Mouse (Mus musculus) urinary bladder, postnatal 4 days (tissue): Measurements from ENCODE around the gene Brd3.

ENCODE experiments used
- DNase-seq, 2 experiments: peaks; one replicate each; pipeline ENCODE4 v3.0.0; 2021 to 2022; ENCODE audit warnings: low spot score in 2 of 2

Gene Brd3

GRCm38 (mm10) chr2:27471170-27471584 is 36.3 kb downstream of the Brd3 start:
- no peak for DNase-seq

- DNase-seq = no peak
Observed at GRCm38 (mm10) chr2:27470535-27470934, 36.9 kb downstream of the Brd3 start.

- no peak for DNase-seq
Observed at GRCm38 (mm10) chr2:27469991-27470355, 37.5 kb downstream of the Brd3 start.

GRCm38 (mm10) chr2:27469292-27469990 is 38.0 kb downstream of the Brd3 start:
- DNase-seq = no peak

GRCm38 (mm10) chr2:27462901-27463300 is 44.6 kb downstream of the Brd3 start:
- no peak for DNase-seq

DNA sequence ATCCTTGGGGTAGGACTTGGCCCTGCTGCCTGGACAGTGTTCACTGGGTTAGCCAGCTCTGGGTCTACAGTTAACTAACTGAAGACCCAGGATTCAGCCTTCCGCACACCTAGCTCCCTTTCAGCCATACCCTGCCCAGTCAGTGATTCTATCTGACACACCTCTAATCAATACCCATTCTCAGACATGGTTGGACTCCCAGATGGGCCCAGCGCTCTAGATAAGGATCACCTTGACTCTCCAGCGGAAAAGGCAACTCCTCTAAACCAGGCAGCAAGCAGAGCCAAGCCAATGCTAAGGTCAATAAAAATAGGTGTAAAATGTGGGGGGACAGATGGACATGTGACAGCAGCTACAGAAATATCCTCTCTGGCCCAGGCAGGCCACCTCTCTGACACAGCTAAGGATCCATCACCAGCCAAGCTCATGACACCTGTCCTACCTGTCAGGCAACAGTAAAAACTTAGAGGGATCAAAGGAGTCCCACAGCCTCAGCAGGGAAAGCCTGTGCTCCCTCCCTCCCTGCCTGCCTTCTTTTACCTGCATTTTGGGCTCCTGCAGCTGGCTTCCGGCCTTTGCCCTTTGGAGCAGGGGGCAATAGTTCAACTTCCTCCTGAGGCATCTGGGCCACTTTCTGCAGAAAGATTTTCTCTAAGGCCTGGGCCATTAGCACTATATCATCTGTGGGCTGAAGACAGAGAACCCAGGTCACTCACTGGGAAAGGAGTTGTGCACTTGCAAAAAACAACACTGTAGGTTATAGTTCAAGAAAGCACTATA is 45.4 kb downstream of the Brd3 start:
- DNase-seq = no peak

DNA sequence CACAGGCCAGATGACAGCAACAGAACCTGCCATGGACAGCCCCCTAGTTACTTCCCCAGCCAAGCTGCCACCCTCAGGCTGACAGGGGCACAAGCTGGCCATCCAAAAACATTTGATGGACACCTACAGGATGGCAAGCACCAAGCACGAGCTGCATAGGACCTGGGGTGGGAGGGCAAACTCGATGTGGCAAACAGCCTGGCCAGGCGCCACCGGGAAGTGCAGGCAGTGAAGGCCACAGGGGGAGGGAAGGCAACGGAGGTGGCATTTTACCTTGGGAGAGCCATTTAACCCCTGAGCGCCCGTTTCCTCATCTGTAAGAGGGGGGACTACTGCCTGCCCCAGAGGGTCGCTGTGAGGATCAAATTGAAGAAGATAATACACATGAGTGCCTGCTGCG is 46.8 kb downstream of the Brd3 start:
- no peak for DNase-seq

- DNase-seq = no peak
Observed at GRCm38 (mm10) chr2:27460163-27460562, 47.3 kb downstream of the Brd3 start.

DNA sequence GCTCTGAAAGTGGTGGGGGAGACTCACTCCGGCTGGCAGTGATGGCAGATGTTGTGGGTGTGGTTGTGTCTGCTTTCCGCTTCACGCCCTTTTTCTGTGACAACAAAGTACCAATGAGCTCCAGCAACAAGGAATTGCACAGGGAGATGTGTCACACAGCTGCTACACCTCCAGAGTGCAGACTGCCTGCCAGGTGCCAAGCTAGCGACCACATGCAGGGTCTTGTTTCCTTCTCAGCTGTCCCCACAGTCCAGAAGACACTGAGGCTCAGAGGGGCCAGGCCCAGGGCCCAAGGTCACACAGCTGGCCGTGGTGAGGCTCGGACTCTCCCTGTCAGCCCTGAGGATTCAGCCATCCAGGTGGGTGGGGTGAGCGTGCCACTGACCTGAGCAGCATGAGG is 47.7 kb downstream of the Brd3 start:
- DNase-seq = no peak

DNA sequence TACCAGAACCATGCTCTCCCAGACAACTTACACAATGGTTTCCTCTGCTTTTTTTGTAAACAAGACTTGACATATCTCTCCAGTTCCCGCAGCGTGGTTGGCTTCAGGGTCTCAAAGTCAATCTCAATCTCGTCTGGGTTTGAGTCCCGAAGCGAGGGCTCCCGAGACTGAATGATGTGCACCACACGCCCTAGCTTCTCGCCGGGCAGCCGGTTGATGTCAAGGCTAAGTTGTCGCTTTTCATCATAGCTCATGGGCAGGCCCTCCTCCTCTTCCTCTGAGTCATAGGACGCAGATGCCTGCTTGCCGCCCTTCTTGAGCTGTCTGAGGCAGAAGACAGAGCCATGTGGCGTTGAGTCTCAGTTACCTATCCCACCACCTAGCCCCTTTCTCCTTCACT is 57.2 kb downstream of the Brd3 start:
- no peak for DNase-seq

DNA sequence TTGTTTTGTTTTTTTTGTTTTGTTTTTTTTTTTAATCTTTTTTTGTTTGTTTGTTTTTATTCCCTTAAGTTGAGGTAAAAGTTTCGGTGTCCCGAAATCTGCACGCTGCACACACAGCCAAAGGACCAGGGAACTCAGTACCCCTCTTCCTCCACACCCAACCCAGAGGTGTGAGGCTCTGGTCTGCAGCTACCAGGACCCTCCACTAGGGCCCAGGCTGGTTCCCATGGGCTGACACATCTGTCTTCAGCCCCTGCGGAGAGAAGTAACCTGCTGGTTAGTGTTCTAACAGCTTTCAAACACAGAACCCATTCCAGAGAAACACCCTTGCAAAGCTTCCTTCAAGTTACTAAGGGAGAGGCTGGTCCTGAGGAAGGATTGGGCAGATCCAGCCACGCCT is 59.7 kb downstream of the Brd3 start:
- no peak for DNase-seq

- DNase-seq = no peak
Observed at GRCm38 (mm10) chr2:27446812-27447211, 60.6 kb downstream of the Brd3 start.

DNA sequence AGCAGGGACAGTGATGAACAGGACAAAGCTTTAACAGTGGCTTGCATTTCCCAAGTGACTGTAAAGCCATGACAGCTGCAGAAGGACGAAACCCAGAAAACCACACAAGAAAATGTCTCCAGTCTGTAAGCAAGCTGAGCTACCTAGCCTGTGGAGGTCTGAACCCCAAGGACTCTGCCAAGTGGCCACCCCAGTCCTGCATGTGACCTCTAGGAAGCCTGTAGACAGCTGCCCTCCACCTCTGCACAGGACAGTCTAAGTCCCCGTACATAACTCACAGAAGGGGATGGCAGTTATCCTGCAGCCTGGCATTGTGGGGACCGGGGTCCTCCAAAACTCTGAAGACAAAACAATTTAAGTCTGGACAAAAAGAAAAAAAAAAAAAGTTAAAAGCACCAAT is 61.6 kb downstream of the Brd3 start:
- no peak for DNase-seq

GRCm38 (mm10) chr2:27443450-27443708 is 64.1 kb downstream of the Brd3 start:
- no peak for DNase-seq

DNA sequence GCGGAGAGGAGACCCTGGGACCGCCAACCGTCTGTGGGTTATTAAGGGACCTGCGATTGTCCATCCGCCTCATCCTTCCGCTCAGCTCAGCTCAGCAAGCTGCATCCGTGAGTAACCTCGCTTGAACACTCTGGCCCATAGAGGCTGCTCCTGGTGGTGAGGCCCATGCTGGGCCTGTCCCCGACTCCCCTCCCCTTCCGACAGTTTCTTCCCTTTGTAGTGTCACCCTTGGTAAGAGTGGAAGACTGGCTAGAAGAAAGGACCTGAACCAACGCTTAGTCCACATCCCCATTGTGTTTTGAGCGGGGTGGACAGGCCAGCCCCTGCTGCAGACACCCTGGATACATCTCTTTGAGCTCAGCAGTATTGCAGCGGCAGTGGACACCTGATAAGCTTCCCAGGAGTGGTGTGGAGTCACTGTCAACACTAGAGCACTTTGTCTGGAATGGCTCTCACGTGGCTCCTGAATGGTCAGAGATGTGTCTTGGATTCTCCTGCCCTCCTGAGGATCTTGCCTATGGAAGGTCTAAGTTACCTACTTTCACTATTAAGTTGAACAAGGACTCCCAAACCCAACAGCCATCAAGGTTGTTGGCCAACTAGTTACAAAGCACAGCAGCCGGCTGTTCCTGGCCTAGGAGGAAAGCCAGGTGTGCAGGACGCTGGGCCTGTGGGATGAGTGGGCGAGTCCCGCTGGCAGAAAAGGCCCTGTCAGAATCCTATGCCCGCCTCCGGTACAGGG is 64.6 kb downstream of the Brd3 start:
- DNase-seq = no peak

DNA sequence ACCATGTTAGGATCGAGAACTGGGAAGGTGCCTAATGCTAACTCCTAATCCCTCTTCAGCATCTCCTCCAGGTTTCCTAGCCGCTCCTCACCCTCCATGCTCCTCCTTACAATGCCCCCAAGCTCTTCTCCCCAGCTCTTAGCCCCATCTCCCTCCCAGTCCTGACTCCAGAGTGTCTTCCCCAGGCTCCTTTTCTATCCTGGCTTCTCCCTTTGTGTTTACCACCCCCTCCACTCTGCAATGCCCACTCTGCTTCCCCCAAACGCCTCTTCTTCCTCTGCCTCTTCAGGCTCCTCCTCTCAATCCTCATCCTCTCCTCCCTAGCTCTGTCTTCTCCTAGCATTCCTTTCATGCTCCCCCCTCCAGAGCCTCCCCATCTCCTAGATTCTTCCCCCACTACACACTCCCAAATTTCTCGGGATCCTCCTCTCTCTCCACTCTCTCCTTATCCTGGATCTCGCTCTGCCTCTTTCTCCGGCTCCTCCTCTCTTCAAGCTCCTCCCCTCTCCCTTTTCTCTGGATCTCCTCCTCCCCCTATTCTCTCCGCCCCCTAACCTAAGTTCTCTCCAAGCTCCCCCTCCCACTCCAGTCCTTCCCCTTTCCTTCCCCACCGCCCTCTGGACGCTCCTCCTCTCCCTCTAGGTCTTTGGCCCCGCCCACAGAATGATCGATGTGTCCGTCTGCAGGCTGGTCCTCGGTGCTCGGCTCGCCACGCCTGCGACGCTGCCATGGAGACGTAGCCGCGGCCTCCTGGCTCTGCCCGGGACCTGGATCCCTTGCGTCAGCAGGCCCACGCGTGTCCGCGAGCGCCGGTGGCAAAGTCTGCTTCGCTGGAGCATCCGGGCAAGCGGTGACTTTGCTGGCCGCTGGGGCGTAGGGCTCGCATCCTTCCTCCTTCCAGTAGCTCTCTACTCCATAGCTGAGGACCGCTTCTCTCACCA is 65.4 kb downstream of the Brd3 start, which contains the start of gene Brd3os:
Gene Brd3os, plus strand, starts transcription at position 558 of the 941 bp plus-strand sequence.
- peak; percentile 93 to 97 for DNase-seq

DNA sequence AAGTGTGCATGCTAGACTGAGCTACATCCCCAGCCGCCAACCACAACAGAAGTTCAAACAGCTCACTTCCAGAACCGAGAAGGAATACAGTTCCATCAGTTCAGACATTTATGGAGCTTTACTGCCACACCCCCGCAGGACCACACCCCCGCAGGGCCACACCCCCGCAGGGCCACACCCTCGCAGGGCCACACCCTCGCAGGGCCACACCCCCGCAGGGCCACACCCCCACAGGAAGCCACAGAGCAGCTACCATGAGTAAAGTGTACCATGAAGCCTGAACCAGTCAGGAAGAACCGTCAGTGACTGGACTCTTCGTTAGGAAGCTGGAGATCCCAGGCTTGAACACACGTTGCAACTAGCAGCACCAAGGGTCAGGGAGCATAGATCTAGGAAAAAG is 69.2 kb downstream of the Brd3 start:
- no peak for DNase-seq

DNA sequence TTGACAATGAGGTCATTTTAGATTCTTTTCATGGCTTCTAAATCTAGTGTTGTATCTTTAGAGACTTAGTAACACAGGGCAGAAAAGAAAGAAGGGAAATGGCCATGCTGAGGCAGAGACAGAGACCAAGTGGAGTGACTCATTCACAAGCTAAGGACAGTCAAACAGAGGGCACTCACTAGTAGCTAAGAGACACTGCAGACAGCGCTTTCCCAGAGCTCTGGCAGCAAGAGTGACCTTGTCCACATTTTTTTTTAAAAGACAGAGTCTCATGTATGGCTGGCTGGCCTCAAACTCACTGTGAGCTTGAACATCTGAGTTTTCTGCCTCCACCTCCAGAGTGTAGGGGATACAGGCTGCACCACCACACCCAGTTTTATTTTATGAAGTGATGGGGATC is 69.6 kb downstream of the Brd3 start:
- DNase-seq = no peak

- no peak for DNase-seq
Observed at GRCm38 (mm10) chr2:27432599-27432998, 74.9 kb downstream of the Brd3 start.

DNA sequence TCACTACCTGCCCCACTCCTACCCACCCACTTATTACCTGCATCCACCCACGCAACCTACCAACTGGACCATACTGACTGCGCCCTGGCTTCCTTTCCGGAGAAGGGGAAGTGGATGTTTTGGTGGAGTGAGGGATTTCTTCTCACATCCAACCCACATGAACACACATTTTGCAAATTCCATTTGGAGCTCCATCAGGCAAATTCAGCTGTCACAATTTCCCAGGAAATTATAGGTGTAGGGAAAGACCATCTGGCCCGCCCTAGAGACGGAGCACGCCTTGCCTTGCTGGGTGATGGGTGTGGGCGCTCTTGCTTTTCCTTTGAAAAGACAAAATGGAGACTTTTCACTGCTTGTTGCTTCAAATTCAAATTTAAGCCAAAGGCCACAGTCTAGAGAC is 76.8 kb downstream of the Brd3 start:
- no peak for DNase-seq

DNA sequence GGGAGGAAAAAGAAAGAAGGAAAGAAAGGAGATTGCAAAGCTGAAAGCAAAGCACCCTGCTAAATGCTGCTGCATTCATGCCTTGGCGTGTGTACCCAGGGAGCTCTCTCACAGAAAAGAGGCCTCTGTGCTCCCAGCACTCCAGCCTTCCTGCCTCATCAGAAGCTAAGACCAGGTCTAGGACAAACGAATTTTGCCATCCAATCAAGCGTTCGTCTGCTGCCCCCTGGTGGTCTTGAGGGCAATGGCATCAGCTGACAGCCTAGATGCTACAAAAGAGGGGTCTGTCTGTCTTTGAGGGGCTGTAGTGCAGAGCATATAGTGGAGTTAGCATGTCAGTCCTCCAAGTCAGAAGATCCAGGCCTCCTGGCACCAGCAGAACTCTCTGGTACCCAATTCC is 79.4 kb downstream of the Brd3 start:
- peak; percentile 66 to 86 for DNase-seq
